Mouse (Mus musculus): Measurements from ENCODE around the gene Hist1h2ae.
"Not testable (repeated sequence)": the region's sequence is repeated elsewhere in the genome, so short reads cannot be mapped to it uniquely, and the experiment has no call there.

The Hist1h2ae gene

GRCm38 (mm10) chr13:23586099-23586939 is 15.3 kb upstream of the Hist1h2ae start:
- in situ Hi-C loops (cut with MboI; ENCODE audit: low pct_unique_long_range_greater_than_20kb in 1 of 2, low sequenced_read_pairs in 2 of 2, unreplicated experiment in 1 of 2), result no loop called here

GRCm38 (mm10) chr13:23585442-23586098 is 14.6 kb upstream of the Hist1h2ae start:
- in situ Hi-C loops (cut with MboI; ENCODE audit: low pct_unique_long_range_greater_than_20kb in 1 of 2, low sequenced_read_pairs in 2 of 2, unreplicated experiment in 1 of 2), result not testable (repeated sequence)

- in situ Hi-C loops (cut with MboI; ENCODE audit: low pct_unique_long_range_greater_than_20kb in 1 of 2, low sequenced_read_pairs in 2 of 2, unreplicated experiment in 1 of 2), result no loop called here
Observed at GRCm38 (mm10) chr13:23585029-23585441, 14.0 kb upstream of the Hist1h2ae start.

GRCm38 (mm10) chr13:23584331-23584730 is 13.3 kb upstream of the Hist1h2ae start:
- in situ Hi-C loops (cut with MboI; ENCODE audit: low pct_unique_long_range_greater_than_20kb in 1 of 2, low sequenced_read_pairs in 2 of 2, unreplicated experiment in 1 of 2), result no loop called here

GRCm38 (mm10) chr13:23583387-23584068 is 12.5 kb upstream of the Hist1h2ae start:
- in situ Hi-C loops (cut with MboI; ENCODE audit: low pct_unique_long_range_greater_than_20kb in 1 of 2, low sequenced_read_pairs in 2 of 2, unreplicated experiment in 1 of 2), result no loop called here

GRCm38 (mm10) chr13:23582219-23583056 is 11.4 kb upstream of the Hist1h2ae start:
- in situ Hi-C loops (cut with MboI; ENCODE audit: low pct_unique_long_range_greater_than_20kb in 1 of 2, low sequenced_read_pairs in 2 of 2, unreplicated experiment in 1 of 2), result no loop called here

- in situ Hi-C loops (cut with MboI; ENCODE audit: low pct_unique_long_range_greater_than_20kb in 1 of 2, low sequenced_read_pairs in 2 of 2, unreplicated experiment in 1 of 2), result no loop called here
Observed at GRCm38 (mm10) chr13:23581408-23582218, 10.6 kb upstream of the Hist1h2ae start, which contains the start of gene Hist1h4d. TSS of gene Hist1h4d (plus strand) at chr13:23581598.

- in situ Hi-C loops (cut with MboI; ENCODE audit: low pct_unique_long_range_greater_than_20kb in 1 of 2, low sequenced_read_pairs in 2 of 2, unreplicated experiment in 1 of 2), result loop anchor here in 1 of 2 experiments (10.0 kb wide), 1 partner anchor 167 kb away; the partner anchor contains the start of genes Hist1h2bb and Hist1h3c
Observed at GRCm38 (mm10) chr13:23577835-23578234, 6.8 kb upstream of the Hist1h2ae start.

GRCm38 (mm10) chr13:23576906-23577639 is 6.1 kb upstream of the Hist1h2ae start:
- in situ Hi-C loops (cut with MboI; ENCODE audit: low pct_unique_long_range_greater_than_20kb in 1 of 2, low sequenced_read_pairs in 2 of 2, unreplicated experiment in 1 of 2), result loop anchor here in 1 of 2 experiments (10.0 kb wide), 1 partner anchor 168 kb away; the partner anchor contains the start of genes Hist1h2bb and Hist1h3c

- in situ Hi-C loops (cut with MboI; ENCODE audit: low pct_unique_long_range_greater_than_20kb in 1 of 2, low sequenced_read_pairs in 2 of 2, unreplicated experiment in 1 of 2), result loop anchor here in 1 of 2 experiments (10.0 kb wide), 1 partner anchor 168 kb away; the partner anchor contains the start of genes Hist1h2bb and Hist1h3c
Observed at GRCm38 (mm10) chr13:23576351-23576881, 5.4 kb upstream of the Hist1h2ae start.

GRCm38 (mm10) chr13:23575864-23576313 is 4.9 kb upstream of the Hist1h2ae start:
- in situ Hi-C loops (cut with MboI; ENCODE audit: low pct_unique_long_range_greater_than_20kb in 1 of 2, low sequenced_read_pairs in 2 of 2, unreplicated experiment in 1 of 2), result loop anchor here in 1 of 2 experiments (10.0 kb wide), 1 partner anchor 169 kb away; the partner anchor contains the start of genes Hist1h2bb and Hist1h3c

GRCm38 (mm10) chr13:23575271-23575851 is 4.3 kb upstream of the Hist1h2ae start, which contains the start of gene Hist1h3d:
TSS of gene Hist1h3d (plus strand) at chr13:23575763.
- in situ Hi-C loops (cut with MboI; ENCODE audit: low pct_unique_long_range_greater_than_20kb in 1 of 2, low sequenced_read_pairs in 2 of 2, unreplicated experiment in 1 of 2), result loop anchor here in 1 of 2 experiments (10.0 kb wide), 1 partner anchor 169 kb away; the partner anchor contains the start of genes Hist1h2bb and Hist1h3c

GRCm38 (mm10) chr13:23574546-23575170 is 3.6 kb upstream of the Hist1h2ae start:
- in situ Hi-C loops (cut with MboI; ENCODE audit: low pct_unique_long_range_greater_than_20kb in 1 of 2, low sequenced_read_pairs in 2 of 2, unreplicated experiment in 1 of 2), result loop anchor here in 1 of 2 experiments (10.0 kb wide), 1 partner anchor 170 kb away; the partner anchor contains the start of genes Hist1h2bb and Hist1h3c

- in situ Hi-C loops (cut with MboI; ENCODE audit: low pct_unique_long_range_greater_than_20kb in 1 of 2, low sequenced_read_pairs in 2 of 2, unreplicated experiment in 1 of 2), result loop anchor here in 1 of 2 experiments (10.0 kb wide), 1 partner anchor 171 kb away; the partner anchor contains the start of genes Hist1h2bb and Hist1h3c
Observed at GRCm38 (mm10) chr13:23573898-23574524, 3.0 kb upstream of the Hist1h2ae start, which contains the start of the genes Hist1h2bf and Hist1h2ad. TSS of gene Hist1h2bf (minus strand) at chr13:23574196. TSS of gene Hist1h2ad (plus strand) at chr13:23574381.

All from mouse embryonic stem cell (cell line).